17 mouse cellular contexts compared by ENCODE assay signal in genomic region chr1:78702964-78703285, GRCm38 (mm10). TPM values are rescaled to one million over a fixed set of nuclear protein-coding genes. Genes with fewer than 3 reads are reported as not detected.
A peak's percentile ranks its signal among the peaks of the same experiment; 100 is the strongest.
DNase-seq lines count a peak whose midpoint lies in the region; ATAC-seq lines count a peak whose summit lies in the region.
"Had no signal": no experiment of that assay in that cellular context is flagged by ENCODE, and none has a peak within 500 bp of the region (broad histone marks: within the 10 kb centered on the region; RNA-seq: fewer than 3 reads in every experiment).

No protein-coding gene starts in this region.

- peak; percentile 90 for ATAC-seq in common myeloid progenitor, adult 5-6 weeks (replicated peaks; ENCODE audit: low read depth, poor library complexity, severe bottlenecking)
- peak; percentile 92 for ATAC-seq in megakaryocyte progenitor cell, adult 5-6 weeks (replicated peaks; ENCODE audit: poor library complexity)

- peak; percentile 63 to 65 for DNase-seq in spleen, postnatal 36 days (ENCODE audit: low spot score in 2 of 2)
- DNase-seq in spleen, adult 12 weeks (ENCODE audit: low spot score): no peak
- DNase-seq in adrenal gland, adult 2 months: no peak
- DNase-seq in cerebellum, postnatal 10 days: no peak
- DNase-seq in adrenal gland, postnatal 25 days: no peak
- DNase-seq: adrenal gland, adult 8-10 months; cerebellum, adult 8-10 months; gastrocnemius, postnatal 10 days; heart, postnatal 14 days; kidney, adult 11 months; kidney, postnatal 10 days; liver, embryonic 13.5 days; retina, postnatal 1 day; right cerebral cortex, postnatal 4 days; thymus, adult 18-20 months had no signal

RNA-seq across cellular contexts. Expression of gene Utp14b, which starts 45.1 kb away (rescaled TPM):
- 19.9 and 23.1 TPM in 2 replicates for total RNA-seq in common myeloid progenitor, adult 5-6 weeks (2017)
- 6.2 and 7.3 TPM in 2 replicates for total RNA-seq in megakaryocyte progenitor cell, adult 5-6 weeks (2015)
- total RNA-seq in megakaryocyte progenitor cell, adult 5-6 weeks (2017): 10.3 and 12.8 TPM in 2 replicates
- total RNA-seq in adrenal gland, adult 2 months (2021): 1 to 10 TPM; 3.4 to 3.5 TPM
- 0.08 and 0.12 TPM in 2 replicates for polyA plus RNA-seq in adrenal gland, adult 2 months (2012; rRNA removed)
- total RNA-seq in adrenal gland, postnatal 25 days (2021): 4.4 and 4.6 TPM in 2 replicates

RNA-seq across cellular contexts. Expression of gene Acsl3, which starts 45.3 kb away (rescaled TPM):
- 92.7 and 112 TPM in 2 replicates for total RNA-seq in common myeloid progenitor, adult 5-6 weeks (2017)
- total RNA-seq in megakaryocyte progenitor cell, adult 5-6 weeks (2015): 11.1 and 14.2 TPM in 2 replicates
- total RNA-seq in megakaryocyte progenitor cell, adult 5-6 weeks (2017): 37.3 and 55.9 TPM in 2 replicates
- 10 to 100 TPM; 19.6 to 38.1 TPM for total RNA-seq in adrenal gland, adult 2 months (2021)
- polyA plus RNA-seq in adrenal gland, adult 2 months (2012; rRNA removed): 3.5 and 4.3 TPM in 2 replicates
- total RNA-seq in adrenal gland, postnatal 25 days (2021): 26.9 and 36.4 TPM in 2 replicates

Comparison
In these comparisons a context has a peak if more than half of its experiments do, and no peak if none do; other contexts are left out.
1. DNase-seq: peak in spleen, postnatal 36 days (2 of 2); none in spleen, adult 12 weeks (single experiment), adrenal gland, adult 2 months (single experiment), cerebellum, postnatal 10 days (0 of 2) and adrenal gland, postnatal 25 days (single experiment).